Mouse (Mus musculus) Patski (cell line): Measurements from ENCODE around the gene Slc35e3. TPM values are rescaled to one million over a fixed set of nuclear protein-coding genes. Genes with fewer than 3 reads are reported as not detected.
"Not testable (repeated sequence)": the region's sequence is repeated elsewhere in the genome, so short reads cannot be mapped to it uniquely, and the experiment has no call there.

Experiments
- ATAC-seq: fragments of 100-300 bp; one replicate; pipeline ENCODE4 v1.8.0; 2021
- CTCF ChIA-PET: fragments of 350-600 bp; sonication (Branson Sonifier 250); formaldehyde crosslinking; loops from one replicate; lab custom pipeline; 2022; ENCODE audit warnings: inconsistent platforms; lab: Charles Lee
- POLR2A ChIA-PET: fragments of 350-600 bp; sonication (Branson Sonifier 250); formaldehyde crosslinking; loops from one replicate; lab custom pipeline; 2022; ENCODE audit warnings: antibody characterized with exemption, inconsistent platforms; lab: Charles Lee
- DNase-seq: peaks from one replicate; pipeline ENCODE4 v3.0.0-alpha.2; 2011; ENCODE audit warnings: low read depth, low spot score
- H3K27me3 ChIP-seq: fragments of 371-371 bp; one replicate; pipeline ENCODE4 v1.5.1; 2021
- CTCF ChIP-seq: fragments of 100-300 bp; IDR thresholded peaks from one replicate; pipeline ENCODE4 v1.5.1; 2021
- in situ Hi-C: fragments of 300-500 bp; cut with MboI; formaldehyde crosslinking; loops from 3 replicates; pipeline ENCODE4 v1.11.1; 2018; ENCODE audit warnings: low pct_unique_long_range_greater_than_20kb, mixed read lengths
- polyA plus RNA-seq: library from polyadenylated mRNA; unstranded; gene quantifications from one replicate; pipeline ENCODE4 v1.2.3, GENCODE M21; 2021

Slc35e3 gene
- polyA plus RNA-seq, 1 experiment from 2014 or later: 19.4 TPM

GRCm38 (mm10) chr10:117748276-117749049 lies 2.3 kb upstream of the Slc35e3 start:
- in situ Hi-C loops: no loop called here
- no peak for ATAC-seq
- no peak for DNase-seq
- CTCF ChIA-PET: no interaction called here
- TF ChIP-seq CTCF: no peak
- POLR2A ChIA-PET: no interaction called here
- H3K27me3 ChIP-seq: no peaks in the 10 kb centered on the region

- ChIA-PET POLR2A (no interaction called here), CTCF (no interaction called here)
- no peaks in the 10 kb centered on the region for H3K27me3 ChIP-seq
- in situ Hi-C loops: no loop called here
- no peak for TF ChIP-seq CTCF
- ATAC-seq: no peak
- no peak for DNase-seq
Measured at GRCm38 (mm10) chr10:117747711-117748110, 1.5 kb upstream of the Slc35e3 start.

GRCm38 (mm10) chr10:117745570-117746296 lies 432 bp downstream of the Slc35e3 start:
- peak; percentile 55 for ATAC-seq
- in situ Hi-C loops: not testable (repeated sequence)

GRCm38 (mm10) chr10:117743917-117744316 lies 2.2 kb downstream of the Slc35e3 start:
- POLR2A ChIA-PET: interaction anchor here (1.2 kb wide), 1 partner anchor 26 kb away, joined by 3 read pairs; no protein-coding TSS in a partner anchor
- no peaks in the 10 kb centered on the region for H3K27me3 ChIP-seq
- in situ Hi-C loops: no loop called here
- TF ChIP-seq CTCF: no peak
- CTCF ChIA-PET: interaction anchor here (0.8 to 1.5 kb wide), 2 partner anchors 12 to 33 kb away, joined by 3 to 4 read pairs; partner anchors contain the start of gene Mdm2
- DNase-seq: no peak
- no peak for ATAC-seq

More at GRCm38 (mm10) chr10:117745570-117746296, 432 bp downstream of the Slc35e3 start:
- CTCF ChIA-PET, DNase-seq, POLR2A ChIA-PET, H3K27me3 ChIP-seq: not testable (repeated sequence)

GRCm38 (mm10) chr10:117743182-117743581 lies 3.0 kb downstream of the Slc35e3 start:
- ChIA-PET CTCF (interaction anchor here (1.5 kb wide), 1 partner anchor 32 kb away, joined by 3 read pairs; the partner anchor contains the start of gene Mdm2), POLR2A (interaction anchor here (1.2 kb wide), 1 partner anchor 27 kb away, joined by 3 read pairs; no protein-coding TSS in a partner anchor)
- no peak for TF ChIP-seq CTCF
- DNase-seq (no peak), ATAC-seq (no peak)
- in situ Hi-C loops: no loop called here
- H3K27me3 ChIP-seq: no peaks in the 10 kb centered on the region

- in situ Hi-C loops: no loop called here
Measured at GRCm38 (mm10) chr10:117742618-117743017, 3.5 kb downstream of the Slc35e3 start.

GRCm38 (mm10) chr10:117741698-117742475 lies 4.3 kb downstream of the Slc35e3 start:
- in situ Hi-C loops: no loop called here

More at GRCm38 (mm10) chr10:117742618-117743017, 3.5 kb downstream of the Slc35e3 start:
- ChIA-PET CTCF (interaction anchor here (0.9 kb wide), 1 partner anchor 628 kb away, joined by 3 read pairs; no protein-coding TSS in a partner anchor), POLR2A (no interaction called here)
- H3K27me3 ChIP-seq: no peaks in the 10 kb centered on the region
- no peak for TF ChIP-seq CTCF
- DNase-seq (no peak), ATAC-seq (no peak)

GRCm38 (mm10) chr10:117740921-117741320 lies 5.2 kb downstream of the Slc35e3 start:
- CTCF ChIA-PET: no interaction called here
- no peak for ATAC-seq

More at GRCm38 (mm10) chr10:117741698-117742475, 4.3 kb downstream of the Slc35e3 start:
- DNase-seq (no peak), ATAC-seq (no peak)
- POLR2A ChIA-PET: interaction anchor here (0.7 kb wide), 1 partner anchor 143 kb away, joined by 5 read pairs; no protein-coding TSS in a partner anchor
- H3K27me3 ChIP-seq: no peaks in the 10 kb centered on the region
- CTCF ChIA-PET: interaction anchor here (0.9 kb wide), 1 partner anchor 628 kb away, joined by 3 read pairs; no protein-coding TSS in a partner anchor
- TF ChIP-seq CTCF: no peak

GRCm38 (mm10) chr10:117740171-117740570 lies 6.0 kb downstream of the Slc35e3 start:
- no peak for TF ChIP-seq CTCF
- no peaks in the 10 kb centered on the region for H3K27me3 ChIP-seq
- no peak for ATAC-seq
- ChIA-PET CTCF (no interaction called here), POLR2A (no interaction called here)
- no peak for DNase-seq
- in situ Hi-C loops: no loop called here

More at GRCm38 (mm10) chr10:117740921-117741320, 5.2 kb downstream of the Slc35e3 start:
- H3K27me3 ChIP-seq: no peaks in the 10 kb centered on the region
- in situ Hi-C loops: no loop called here
- TF ChIP-seq CTCF: no peak
- POLR2A ChIA-PET: no interaction called here
- no peak for DNase-seq

GRCm38 (mm10) chr10:117739648-117739948 lies 6.6 kb downstream of the Slc35e3 start:
- POLR2A ChIA-PET: no interaction called here
- H3K27me3 ChIP-seq: no peaks in the 10 kb centered on the region
- DNase-seq: no peak
- CTCF ChIA-PET: no interaction called here
- in situ Hi-C loops: no loop called here
- ATAC-seq: no peak
- no peak for TF ChIP-seq CTCF
